Mouse (Mus musculus) adipocyte (in vitro differentiated cells): Measurements from ENCODE around the gene Hoxc13.

Experiments used
- DNase-seq: peaks from one replicate; pipeline ENCODE4 v3.0.0-alpha.2; 2016; ENCODE audit warnings: low spot score

The Hoxc13 gene

DNA sequence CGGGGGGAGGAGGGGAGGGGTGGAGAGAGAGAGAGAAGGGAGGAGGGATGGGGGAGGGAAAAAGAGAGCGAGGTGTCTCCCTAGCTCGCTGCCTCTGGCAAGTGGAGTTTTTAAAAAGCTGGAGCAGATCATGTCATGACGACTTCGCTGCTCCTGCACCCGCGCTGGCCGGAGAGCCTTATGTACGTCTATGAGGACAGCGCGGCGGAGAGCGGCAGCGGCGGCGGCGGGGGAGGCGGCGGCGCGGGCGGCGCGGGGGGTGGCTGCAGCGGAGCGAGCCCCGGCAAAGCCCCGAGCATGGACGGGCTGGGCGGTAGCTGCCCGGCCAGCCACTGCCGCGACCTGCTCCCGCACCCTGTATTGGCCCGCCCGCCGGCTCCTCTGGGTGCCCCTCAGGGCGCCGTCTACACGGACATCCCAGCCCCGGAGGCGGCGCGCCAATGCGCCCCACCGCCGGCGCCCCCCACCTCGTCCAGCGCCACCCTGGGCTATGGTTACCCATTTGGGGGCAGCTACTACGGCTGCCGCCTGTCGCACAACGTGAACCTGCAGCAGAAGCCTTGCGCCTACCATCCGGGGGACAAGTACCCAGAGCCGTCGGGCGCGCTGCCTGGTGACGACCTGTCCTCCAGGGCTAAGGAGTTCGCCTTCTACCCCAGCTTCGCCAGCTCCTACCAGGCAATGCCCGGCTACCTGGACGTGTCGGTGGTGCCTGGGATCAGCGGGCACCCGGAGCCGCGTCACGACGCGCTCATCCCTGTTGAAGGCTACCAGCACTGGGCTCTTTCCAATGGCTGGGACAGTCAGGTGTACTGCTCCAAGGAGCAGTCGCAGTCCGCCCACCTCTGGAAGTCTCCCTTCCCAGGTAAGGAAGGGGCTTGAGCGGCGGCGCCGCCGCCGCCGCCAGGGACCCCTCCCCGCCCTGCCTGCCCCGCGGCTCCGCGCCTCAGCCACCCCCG, at the start of gene Hoxc13:
Gene Hoxc13, plus strand, starts transcription at position 51 of the 959 bp plus-strand sequence.
- no peak for DNase-seq

DNA sequence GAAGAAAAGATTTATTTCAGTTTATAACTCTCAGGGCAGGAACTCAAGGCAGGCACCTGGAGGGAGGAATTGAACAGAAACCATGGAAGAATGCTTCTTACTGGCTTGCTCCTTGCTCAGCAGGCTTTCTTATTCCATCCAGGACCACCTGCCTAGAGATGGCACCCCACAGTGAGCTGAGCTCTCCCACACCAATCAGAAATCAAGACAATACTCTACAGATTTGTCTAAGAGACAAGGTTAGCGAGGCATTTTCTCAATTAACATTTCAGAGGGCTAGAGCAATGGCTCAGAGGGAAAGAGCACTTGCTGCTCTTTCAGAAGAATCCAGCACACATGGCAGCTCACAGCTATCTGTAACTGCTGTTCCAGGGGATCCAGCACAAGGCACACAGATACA, 35.1 kb upstream of the Hoxc13 start:
- no peak for DNase-seq

DNA sequence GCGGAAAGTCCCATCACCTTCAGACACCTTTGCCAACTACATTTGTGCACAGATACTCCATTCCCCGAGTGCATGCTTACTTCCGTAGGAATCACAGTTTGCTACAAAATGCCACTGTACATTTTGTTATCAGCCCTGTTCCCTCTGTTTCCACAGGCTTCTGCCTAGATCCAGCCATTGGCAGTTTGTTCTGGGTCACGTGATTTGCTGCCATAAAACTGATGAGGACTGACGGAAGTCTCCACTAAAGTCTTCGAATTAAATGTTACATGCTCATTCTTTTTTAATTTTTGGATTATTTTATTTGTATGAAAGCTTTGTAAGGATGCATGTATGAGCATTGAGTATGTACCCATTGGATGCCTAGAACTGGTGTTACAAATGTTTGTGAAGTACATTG, 25.8 kb upstream of the Hoxc13 start:
- no peak for DNase-seq

DNA sequence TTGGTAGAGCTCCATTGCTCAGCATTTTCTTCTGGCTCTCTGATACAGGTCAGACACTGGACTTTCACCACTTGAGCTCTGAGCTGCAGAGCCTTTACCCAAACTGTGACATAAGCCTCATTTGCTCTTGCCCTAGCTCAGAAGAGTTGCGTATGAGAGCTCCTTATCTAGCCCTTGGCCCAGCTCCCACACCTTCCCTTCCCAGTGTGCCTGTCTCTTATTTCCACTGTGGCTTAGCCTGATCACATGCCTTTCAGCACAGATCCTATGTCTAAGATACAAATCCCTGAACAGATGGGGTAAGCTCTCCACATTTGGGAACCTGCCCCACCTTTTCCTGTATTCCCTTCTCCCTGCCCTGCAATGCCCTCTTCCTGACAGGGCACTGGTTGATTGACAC, 16.0 kb upstream of the Hoxc13 start:
- peak; percentile 71 for DNase-seq

DNA sequence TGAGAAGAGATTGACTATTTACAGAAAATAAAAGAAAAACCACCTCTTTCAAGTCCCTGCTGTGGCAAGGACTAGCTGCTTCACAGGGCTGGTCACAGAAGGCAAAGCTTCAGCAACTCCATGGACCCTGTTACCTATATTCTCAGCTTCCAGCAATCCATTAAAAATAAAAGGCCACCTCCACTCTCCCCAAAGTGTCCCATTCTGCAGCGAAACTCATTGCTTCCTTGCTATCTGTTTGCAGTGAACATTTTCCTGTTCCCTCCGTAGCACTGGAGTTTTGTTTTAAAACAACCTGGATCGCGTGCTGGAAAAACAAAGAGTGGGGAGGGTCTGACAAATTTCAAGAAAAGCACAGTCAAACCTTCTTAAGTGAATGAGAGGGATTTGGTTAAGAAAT, 11.4 kb upstream of the Hoxc13 start:
- no peak for DNase-seq

DNA sequence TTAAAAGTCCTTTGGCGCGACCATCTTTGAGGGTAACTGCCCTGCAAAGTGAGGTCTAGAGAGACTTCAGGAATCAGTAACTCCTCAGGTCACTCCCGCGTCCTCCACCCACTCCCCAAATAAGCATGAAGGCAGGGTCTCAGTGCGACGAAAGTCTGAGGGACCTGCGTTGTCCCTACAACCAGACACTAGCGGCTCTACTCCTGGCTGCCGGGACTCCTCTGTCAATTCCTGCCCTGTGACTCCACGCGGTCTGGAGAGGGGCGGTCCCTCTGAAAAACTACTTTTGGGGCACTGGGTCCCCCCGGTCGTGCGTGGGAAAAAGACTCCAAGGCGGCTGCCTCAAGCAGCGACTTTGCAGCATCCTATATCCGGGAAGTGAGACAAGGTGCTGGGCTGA, 10.9 kb upstream of the Hoxc13 start:
- no peak for DNase-seq

DNA sequence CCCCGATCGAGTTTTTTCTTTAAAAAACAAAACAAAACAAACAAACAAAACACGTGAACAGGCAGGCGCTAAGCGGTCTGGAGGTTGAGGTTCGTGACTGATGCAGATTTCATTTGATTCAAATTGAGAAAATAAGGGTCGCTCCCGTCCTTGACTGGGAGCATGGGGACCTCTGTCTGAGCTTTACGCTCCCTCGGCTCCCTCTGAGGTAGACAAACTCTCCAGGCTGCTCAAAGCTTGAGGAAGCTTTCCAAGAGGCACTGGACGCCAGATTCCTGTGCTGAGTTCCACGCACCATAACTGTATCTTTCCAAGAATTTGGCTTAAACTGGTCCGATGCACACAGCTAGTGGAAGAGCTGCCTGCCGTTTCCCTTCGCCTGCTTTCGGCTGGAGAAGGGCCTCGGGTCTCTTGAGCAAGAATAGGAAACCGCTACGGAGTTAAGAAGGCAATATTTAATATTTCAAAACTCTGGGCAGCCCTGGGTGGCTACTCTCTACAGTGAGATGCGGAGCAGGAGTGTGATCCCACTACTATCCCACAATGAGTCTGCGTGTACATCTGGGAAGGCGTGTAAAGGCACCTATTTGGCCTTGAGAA, 10.3 kb upstream of the Hoxc13 start:
- DNase-seq = no peak

DNA sequence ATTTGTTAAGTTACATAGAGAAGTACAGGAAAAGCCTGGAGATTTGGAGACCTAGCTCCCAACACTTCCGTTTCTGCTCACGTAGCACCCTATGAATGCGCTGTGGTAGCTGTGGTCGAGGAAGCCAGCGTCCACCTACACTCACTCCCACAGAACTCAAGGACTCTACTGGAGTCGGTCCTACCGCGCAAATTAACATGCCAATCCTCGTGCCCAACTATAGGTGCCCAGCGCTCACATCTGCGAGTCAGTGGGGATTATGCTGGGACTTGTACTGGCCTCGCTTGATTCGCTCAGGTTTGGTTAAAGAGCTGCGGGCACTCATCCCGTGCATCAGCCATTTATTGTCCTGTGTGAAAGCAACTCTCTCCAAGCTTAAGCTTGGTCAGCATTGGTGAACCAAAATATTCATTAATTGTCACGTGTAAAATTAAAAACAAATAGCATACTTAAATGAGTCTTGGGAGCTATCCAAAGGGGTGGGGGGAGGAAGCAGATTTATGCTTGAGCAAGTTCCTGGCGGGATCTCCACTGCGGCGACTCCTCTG, 7.8 kb upstream of the Hoxc13 start:
- no peak for DNase-seq

DNA sequence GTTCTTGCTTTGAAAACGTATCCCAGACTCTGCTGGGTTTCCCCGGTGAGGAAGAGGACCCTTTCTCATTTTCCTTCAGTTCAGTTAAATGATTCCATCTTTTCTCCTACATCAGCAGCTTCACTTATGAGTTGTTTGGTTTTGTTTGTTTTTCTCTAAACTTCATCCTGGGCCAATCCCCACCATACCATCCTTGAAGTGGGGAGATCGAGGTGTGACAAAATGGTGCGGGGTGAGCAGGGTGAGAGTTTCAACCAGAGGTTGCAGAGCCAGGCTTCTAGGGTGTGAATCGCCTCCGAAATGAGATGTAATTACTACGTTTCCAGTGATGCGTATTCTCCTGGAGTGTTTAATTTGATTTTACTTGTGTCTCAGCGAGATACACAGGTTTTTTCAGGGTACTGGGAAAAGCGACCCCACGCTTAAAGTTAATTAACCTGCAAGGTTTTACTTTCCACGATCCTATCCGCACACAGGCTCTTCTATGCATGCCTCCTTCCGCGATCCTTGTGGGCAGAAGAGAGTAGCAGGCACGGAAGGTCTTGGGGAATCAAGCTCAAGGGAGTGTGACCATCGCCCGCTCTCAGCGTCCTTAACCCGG, 2.8 kb upstream of the Hoxc13 start:
- DNase-seq = no peak

DNA sequence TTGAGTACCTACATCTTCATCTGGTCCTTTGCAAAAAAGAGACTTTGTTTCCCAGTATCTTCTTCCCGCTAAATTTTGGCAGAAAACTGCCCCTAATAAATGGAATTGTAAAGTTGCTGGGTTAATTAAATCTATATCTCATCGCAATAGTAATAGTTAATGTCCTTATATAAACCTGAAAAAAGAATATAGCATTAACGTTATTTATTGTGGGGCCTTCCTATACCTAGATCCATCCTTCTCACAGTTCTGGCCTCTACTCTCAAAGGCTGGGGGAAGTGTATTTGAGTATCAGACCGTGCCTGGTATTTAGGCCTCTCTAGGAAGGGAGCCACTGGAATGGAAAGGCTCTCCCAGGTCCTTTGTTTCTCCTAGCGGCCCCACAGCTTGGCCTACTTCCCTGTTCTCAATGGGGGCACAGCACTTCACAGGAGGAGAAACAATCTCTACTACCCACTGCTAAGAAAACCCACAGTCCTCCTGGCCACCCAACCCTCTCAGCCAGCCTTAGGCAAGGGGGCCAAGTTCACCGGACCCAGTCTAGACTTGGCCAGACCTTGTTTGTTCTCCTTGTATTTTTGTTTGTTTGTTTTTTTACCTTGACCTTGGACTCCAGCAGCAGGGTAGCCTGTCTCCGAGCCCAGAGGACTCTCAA, 2.2 kb upstream of the Hoxc13 start:
- no peak for DNase-seq

DNA sequence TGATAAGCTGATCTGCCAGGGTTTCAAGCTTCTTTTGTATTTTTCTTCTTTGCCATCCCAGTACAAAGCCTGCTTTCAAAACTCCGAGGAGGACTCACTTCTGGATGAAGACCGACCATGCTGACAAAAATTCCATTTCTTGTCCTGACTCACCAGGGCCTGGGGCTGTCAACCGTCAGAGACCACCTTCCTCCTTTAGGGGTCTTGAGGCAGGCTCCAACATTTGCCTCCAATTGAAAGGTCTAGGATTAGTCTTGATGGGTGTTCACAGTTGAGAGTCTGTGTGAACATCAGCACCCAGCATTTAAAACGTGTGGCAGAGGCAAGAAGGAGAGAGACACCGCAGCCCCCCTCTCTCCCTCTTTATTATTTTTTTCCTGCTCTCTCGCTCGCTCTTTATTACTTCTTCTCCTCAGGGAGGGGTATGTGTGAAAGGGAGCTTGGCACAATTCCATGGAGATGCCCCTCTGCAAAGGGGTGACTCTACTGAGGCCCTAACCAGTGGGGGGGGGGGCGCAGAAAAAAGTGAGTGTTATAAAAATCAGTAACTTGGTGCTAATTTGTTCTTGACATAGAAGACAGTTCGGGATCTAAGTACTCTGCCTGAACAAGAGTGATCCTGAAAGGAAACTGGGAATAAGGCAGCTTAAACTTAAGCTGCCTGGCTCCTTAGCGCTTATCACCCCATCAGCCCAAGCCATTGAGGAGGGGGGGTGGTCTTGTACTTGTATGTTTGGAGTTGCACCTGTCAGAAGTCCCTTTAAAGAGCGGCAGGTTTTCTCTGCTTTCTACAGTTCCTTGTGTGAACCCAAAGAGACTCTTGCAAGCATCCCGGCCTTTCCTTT, 1.3 kb upstream of the Hoxc13 start:
- no peak for DNase-seq

DNA sequence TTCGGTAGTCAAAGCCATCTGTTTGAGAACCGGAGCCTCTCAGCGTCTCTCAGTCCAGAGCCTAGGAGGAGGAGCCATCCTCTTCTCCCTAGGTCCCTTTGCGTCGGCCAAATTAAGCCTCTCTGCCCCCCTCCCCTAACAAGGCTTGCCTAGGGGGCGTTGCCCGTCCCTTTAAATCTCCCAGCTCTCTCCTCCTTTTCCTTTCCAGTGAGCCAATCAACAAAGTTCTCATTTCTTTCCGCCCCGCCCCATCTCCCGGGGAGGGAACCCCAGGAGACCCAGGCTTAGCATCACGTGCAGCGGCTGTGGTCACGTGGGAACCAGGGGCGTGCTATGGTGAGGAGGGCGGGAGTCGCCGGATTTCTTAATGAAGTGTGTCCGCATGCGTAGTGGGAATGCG, 284 bp upstream of the Hoxc13 start:
- peak; percentile 82 for DNase-seq

DNA sequence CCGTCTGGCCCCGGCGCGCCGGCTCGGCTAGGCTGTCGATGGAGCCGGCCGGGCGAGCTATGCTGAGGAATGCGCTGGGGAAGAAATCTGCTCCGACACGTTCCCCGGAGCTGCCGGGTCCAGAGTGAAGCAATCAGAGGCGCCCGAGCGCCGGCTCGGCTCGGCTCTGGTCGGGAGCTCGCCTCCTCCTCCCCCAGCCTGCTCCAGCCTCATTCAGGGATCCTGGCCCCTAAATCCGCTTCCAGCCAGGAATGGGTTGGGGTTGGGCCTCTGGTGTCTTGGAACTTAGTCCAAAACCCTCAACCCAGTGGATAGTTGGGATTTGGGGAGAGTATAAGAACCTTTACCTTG, 1.1 kb downstream of the Hoxc13 start:
- no peak for DNase-seq

DNA sequence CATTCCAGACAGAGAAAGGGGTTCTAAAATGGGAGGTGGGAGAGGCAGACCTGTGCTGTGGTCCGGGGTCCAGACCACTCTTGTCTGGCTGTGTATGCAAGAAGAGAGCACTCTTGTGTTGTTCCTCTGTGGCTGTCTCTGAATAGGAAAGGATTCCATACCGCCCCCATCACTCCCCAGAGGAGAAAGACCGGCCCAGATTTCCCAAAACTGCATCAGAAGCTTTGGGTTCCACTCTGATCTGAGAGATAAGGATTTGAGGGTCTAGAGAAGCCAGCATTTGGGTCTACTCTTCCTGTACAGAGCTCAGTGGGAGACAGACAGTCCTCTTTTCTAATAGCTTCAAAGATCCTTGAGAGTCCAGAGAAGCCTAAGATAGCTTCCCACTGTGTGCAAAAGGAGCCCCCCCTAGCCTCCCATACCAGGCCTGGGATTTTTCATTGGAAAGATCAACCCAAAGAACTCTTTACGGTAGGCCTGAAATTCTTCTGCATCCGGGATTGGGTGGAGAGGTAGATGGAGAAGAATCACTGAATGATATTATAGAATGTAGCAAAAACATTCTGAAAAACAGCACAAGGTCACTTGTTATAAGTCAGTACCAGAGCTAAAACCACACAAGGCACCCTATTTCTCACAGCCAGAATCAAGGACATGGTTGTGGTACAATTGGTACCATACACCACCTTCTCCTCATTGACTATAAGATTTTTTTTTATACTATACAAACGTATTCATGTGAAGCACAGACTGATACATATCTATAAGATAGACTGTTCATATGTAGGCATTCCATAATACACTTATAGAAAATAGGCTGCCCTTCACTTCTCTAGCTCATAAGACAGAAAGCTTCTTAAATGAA, 2.0 kb downstream of the Hoxc13 start:
- DNase-seq = no peak

DNA sequence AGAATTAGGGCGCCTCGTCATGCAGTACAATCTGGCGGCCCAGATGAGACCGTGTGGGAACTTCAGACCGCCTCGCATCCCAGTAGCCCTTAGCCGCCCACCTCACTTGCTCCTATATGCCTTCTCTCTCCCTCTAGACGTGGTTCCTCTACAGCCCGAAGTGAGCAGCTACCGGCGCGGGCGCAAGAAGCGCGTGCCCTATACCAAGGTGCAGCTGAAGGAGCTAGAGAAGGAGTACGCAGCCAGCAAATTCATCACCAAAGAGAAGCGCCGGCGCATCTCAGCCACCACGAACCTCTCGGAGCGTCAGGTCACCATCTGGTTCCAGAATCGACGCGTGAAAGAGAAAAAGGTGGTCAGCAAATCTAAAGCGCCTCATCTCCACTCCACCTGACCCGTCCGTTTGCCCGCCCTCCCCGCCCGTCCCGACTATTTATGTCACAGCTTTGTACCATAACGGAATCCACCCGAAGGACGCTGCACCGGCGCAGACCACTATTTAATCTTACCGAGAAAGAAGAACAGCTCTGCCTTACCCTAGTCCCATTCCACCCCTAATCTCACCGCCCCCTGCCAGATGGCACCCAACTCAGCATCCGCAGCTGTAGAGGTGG, 6.2 kb downstream of the Hoxc13 start:
- DNase-seq = no peak

DNA sequence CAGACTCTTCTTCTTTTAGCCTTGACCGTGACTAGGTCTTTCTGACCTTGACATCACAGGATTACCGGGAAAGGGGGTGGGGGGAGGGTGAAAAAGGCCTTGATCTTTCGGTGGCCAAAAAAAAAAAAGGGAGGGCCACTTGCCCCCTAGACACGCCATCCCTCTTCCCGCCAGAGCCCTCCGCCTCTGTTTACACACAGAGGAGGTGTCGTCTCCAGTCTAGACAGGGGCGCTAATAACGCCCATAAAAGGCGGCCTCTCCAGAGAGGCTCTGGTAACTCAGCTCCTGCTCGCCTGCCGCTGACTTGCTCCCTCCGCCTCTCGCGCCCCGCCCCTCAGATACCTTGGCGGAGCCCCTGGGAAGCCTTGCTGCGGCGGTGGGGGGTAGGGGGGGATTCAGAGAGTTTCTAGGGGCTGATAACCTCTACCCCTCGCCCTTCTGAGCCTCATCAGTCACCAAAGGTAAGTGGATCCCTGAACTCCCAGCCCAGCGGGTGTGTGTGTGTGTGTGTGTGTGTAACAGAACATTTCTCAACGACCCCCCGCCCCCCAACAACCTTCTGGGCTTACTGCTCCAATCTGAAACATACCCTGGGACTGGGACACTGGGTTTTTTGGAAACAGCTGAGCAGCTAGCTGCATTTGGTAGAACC, 10.9 kb downstream of the Hoxc13 start:
- DNase-seq = no peak

DNA sequence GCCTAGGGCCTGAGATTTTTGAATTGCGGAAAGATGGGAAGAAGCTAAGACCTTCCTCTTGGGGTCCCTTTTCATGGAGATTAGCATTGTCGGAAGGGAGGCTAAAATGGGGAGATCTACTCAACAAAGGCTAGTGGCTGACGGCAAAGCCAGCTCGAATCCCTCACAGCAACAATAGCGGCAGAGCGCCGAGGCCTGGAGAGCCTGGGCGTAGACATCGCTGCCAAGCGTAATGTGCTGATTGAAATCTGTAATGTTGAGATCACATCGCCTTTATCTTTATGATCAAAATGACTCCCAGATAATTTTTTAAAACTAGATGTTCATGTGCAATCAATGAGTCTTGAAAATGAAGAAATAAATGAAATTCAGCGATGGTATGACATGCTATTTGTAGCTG, 13.5 kb downstream of the Hoxc13 start:
- no peak for DNase-seq

DNA sequence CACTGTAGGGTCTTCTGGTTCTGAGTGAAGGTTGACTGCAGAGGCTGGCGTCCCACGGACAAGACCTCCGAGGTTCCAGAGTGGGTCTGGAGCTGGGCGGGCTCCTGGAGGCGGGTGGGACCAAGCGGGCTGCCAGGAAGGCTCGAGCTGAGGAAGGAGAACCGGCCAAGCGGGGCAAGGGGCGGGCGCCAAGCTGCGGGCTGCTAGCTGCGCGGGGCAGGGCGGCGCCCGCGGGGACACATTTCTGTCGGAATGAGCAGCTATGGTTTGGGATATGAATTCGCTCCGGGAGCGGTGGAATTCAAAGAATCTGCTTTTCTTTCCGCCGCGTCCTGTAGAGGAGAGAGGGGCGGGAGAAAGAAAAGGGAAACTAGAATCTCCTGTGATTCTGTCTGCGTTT, 14.0 kb downstream of the Hoxc13 start:
- no peak for DNase-seq

DNA sequence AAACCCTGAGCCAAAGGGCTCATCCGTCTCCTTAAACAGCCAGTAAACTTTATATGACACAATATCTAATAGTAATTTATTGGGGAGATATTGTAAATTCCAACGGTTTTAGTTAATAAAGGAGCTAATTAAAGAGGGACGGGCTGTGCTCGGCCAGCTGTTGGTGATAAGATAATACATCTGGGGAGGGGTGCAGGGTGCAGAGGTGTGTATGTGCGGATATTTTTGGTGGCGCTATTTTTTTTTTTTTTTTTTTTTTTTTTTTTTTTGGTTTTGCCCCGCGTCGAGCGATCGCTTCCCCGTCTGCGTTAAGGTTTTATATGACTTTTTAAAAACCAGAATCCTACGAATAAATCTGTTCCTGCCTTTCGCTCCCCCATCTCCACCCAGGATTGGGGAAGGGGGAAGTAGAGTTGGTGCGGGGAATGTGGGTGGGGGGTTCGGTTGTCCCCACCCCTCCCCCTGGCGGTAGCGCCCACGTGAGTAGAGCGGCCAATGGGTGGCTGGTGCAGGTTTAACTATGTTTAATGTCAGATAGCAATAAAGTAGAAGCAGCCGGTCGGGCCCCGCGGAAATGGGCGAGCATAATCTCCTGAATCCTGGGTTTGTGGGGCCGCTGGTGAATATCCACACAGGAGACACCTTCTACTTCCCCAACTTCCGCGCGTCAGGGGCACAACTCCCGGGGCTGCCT, 15.5 kb downstream of the Hoxc13 start, which contains the start of gene Hoxc12:
Gene Hoxc12, plus strand, starts transcription at position 479 of the 694 bp plus-strand sequence.
- DNase-seq = no peak
